Mouse (Mus musculus) CD4-positive, CD25-positive, alpha-beta regulatory T cell (primary cell): Measurements from ENCODE around the gene Zfp759. TPM values are rescaled to one million over a fixed set of nuclear protein-coding genes. Genes with fewer than 3 reads are reported as not detected.

Experiments used
- polyA plus RNA-seq: library from polyadenylated mRNA; unstranded; fragments of 100-300 nt; shearing (Covaris generic); gene quantifications from one replicate; pipeline ENCODE4 v1.2.1, GENCODE M21; 2017

Gene Zfp759
- 4.0 TPM for polyA plus RNA-seq

GRCm38 (mm10) chr13:67121360-67121759 lies at the start of gene Zfp759:
Gene Zfp759 (plus strand): TSS chr13:67121660.

GRCm38 (mm10) chr13:67097876-67098275 lies 23.6 kb upstream of the Zfp759 start, which contains the start of gene Zfp708:
Gene Zfp708 (minus strand): TSS chr13:67097976.

DNA sequence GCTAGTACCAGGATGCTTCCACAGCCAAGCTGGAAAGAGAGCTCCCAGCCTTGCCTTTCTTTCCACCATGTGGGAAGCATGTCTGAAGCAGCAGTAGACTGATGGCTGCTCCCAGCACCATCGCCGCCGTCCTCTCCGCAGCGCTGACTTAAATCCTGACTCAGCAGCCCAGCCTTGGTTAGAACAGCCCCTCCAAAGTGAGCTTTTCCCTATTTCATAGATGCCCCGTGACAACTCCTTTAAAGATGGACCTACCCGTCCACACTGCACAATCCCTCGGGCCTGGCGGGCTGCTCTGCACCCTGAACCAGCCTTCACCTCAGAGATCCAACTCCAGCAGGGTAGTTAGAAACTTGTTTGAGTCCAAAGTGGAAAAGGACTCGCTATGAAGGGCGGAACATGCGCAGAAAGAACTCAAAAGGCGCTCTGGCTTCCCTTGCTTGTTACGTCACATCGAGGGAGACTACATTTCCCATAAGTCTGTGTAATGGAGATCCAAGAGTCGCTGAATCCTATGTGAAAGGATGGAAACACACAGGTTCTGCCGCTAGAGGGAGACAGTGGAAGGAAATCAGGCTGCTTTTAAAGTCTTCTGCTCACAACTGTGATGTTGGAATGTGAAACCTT lies 13.2 kb upstream of the Zfp759 start, which contains the start of gene Gm28557:
Gm28557 (minus strand) TSS at position 411 of the 627 bp plus-strand sequence.

DNA sequence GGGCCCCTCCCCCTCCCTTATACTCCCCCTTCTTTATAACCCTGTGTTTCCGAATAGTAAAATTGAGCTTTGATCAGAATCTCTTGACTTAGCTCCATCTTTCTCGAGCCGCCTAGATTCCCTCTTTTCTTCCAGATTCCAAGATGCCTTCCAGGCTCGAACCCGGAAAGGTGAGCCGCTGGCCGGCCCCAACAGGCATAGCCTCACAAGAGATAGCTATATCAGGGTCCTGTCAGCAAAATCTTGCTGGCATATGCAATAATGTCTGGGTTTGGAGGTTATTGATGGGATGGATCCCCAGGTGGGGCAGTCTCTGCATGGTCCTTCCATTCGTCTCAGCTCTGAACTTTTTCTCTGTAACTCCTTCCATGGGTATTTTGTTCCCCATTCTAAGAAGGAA lies 5.3 kb upstream of the Zfp759 start, which contains the start of gene Rslcan18:
Rslcan18 (minus strand) TSS at position 101 of the 400 bp plus-strand sequence.

DNA sequence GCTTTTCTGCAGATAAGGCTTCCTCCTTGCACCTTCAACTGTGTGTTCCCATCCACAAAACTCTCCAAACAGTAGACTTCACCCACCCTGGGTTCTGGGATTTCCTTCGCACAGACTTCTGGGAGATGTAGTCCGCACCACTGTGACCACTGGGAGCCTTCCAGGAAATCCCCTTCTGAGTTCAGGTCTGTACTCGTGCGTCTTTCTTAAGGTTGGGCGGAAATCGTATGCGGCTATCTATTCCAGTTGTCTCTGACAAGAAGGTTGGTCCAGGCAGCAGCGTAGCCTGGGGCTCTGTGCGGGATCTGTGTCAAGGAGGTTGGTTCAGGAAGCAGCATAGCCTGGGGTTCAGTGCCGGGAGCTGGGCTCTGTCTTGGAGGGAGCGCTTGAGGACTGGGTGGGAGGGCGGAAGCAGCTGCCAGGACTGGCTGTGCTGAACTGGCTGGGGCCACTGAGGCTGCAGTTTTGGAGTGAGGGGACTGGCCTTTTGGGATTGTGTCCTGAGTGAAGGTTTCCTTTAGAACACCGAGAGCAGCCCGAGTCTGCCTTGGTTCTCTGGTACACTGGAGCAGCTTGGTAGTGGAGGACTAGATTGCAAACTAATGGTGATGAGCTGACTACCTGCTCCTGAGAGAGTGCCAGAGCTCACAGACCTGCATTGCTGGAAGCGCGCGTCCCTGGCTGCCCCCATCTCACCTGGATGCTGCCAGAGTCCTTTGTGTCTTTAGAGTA lies 51.7 kb downstream of the Zfp759 start, which contains the start of gene Rsl1:
Rsl1 (plus strand) TSS at position 192 of the 732 bp plus-strand sequence.

Other genes with a start within 250 kb of the Zfp759 start
- gene Gm10767, start 216.7 kb upstream of the Zfp759 start, polyA plus RNA-seq, result 1.5 TPM
- 7.3 TPM for gene Zfp712, start 60.5 kb upstream of the Zfp759 start, polyA plus RNA-seq
- 6.4 TPM for gene Zfp708, start 23.7 kb upstream of the Zfp759 start, polyA plus RNA-seq
- 3.1 TPM for gene Gm28557, start 13.1 kb upstream of the Zfp759 start, polyA plus RNA-seq
- gene Rslcan18, start 5.4 kb upstream of the Zfp759 start, polyA plus RNA-seq, result 0.22 TPM
- gene Rsl1, start 51.5 kb downstream of the Zfp759 start, polyA plus RNA-seq, result 15.3 TPM
- 4.6 TPM for gene Zfp455, start 72.8 kb downstream of the Zfp759 start, polyA plus RNA-seq
- gene Zfp458, start 156.8 kb downstream of the Zfp759 start, polyA plus RNA-seq, result 2.3 TPM
- 0.77 TPM for gene Zfp457, start 184.8 kb downstream of the Zfp759 start, polyA plus RNA-seq
- gene Zfp595, start 210.9 kb downstream of the Zfp759 start, polyA plus RNA-seq, result 7.8 TPM
- 0.78 TPM for gene Gm28044, start 238.9 kb downstream of the Zfp759 start, polyA plus RNA-seq
- gene Zfp953, start 238.9 kb downstream of the Zfp759 start, polyA plus RNA-seq, result 3.3 TPM